Mouse (Mus musculus) G1E (cell line): Measurements from ENCODE around the gene Snrnp70. TPM values are rescaled to one million over a fixed set of nuclear protein-coding genes. Genes with fewer than 3 reads are reported as not detected.

ENCODE experiments used
- ATAC-seq: 2 replicates; pipeline ENCODE4 v1.8.0; 2016; ENCODE audit warnings: mild to moderate bottlenecking; ENCODE audit not compliant: insufficient number of reproducible peaks, poor library complexity, low FRiP score, severe bottlenecking; ENCODE audit errors: extremely low read depth
- DNase-seq: peaks from one replicate; pipeline ENCODE4 v3.0.0; 2012; ENCODE audit warnings: low spot score
- H3K27me3 ChIP-seq: 2 replicates; pipeline ENCODE4 v1.6.1; 2012; ENCODE audit warnings: mild to moderate bottlenecking, low read length, inconsistent platforms; ENCODE audit not compliant: insufficient read depth
- H3K36me3 ChIP-seq: replicated peaks from 2 replicates; pipeline ENCODE3; 2012; ENCODE audit warnings: mild to moderate bottlenecking, inconsistent platforms
- H3K4me1 ChIP-seq: 2 replicates; pipeline ENCODE4 v1.6.1; 2012; ENCODE audit warnings: low read depth, low read length, inconsistent platforms, mixed read lengths; ENCODE audit not compliant: insufficient read depth
- H3K4me3 ChIP-seq: 2 replicates; pipeline ENCODE4 v1.5.1; 2012; ENCODE audit warnings: low read depth, mild to moderate bottlenecking, inconsistent platforms, low read length, moderate library complexity, mixed read lengths
- H3K9me3 ChIP-seq: replicated peaks from 2 replicates; pipeline ENCODE4 v1.6.1; 2012; ENCODE audit warnings: inconsistent platforms
- CTCF ChIP-seq: IDR thresholded peaks from 2 replicates; pipeline ENCODE4 v1.5.1; 2012; ENCODE audit warnings: low read depth, low read length, inconsistent platforms, mixed read lengths
- GATA1 ChIP-seq: IDR thresholded peaks from 2 replicates; pipeline ENCODE4 v1.6.1; 2012; ENCODE audit warnings: borderline replicate concordance, low read length, inconsistent platforms, mixed read lengths
- GATA2 ChIP-seq: IDR thresholded peaks from 2 replicates; pipeline ENCODE4 v1.6.1; 2012; ENCODE audit warnings: low read depth, low read length, inconsistent platforms, borderline replicate concordance
- POLR2AphosphoS5 ChIP-seq: IDR thresholded peaks from 2 replicates; pipeline ENCODE4 v1.6.1; 2012; ENCODE audit warnings: low read depth, low read length, inconsistent platforms; ENCODE audit not compliant: insufficient replicate concordance
- TAL1 ChIP-seq: conservative IDR thresholded peaks from 2 replicates; pipeline ENCODE4 v1.6.1; 2012; ENCODE audit warnings: low read depth, low read length, inconsistent platforms, mixed read lengths
- polyA plus RNA-seq: library from polyadenylated mRNA; stranded (reverse); fragments of >175 nt; gene quantifications from 2 replicates; pipeline ENCODE4 v1.2.3, GENCODE M21; 2012
- total RNA-seq, 2 experiments: library from RNA; stranded (forward) in 1 of 2; stranded (reverse) in 1 of 2; fragments of 200-1000 nt in 1 of 2; fragments of >200 nt in 1 of 2; fragmentation: Nextera tagmentation in 1 of 2; gene quantifications; 2 replicates each; pipeline ENCODE4 v1.2.3; 2014 to 2017

Gene Snrnp70
- total RNA-seq (2014; fragmentation: Nextera tagmentation) (154 and 174 TPM in 2 replicates), total RNA-seq (2017) (319 and 333 TPM in 2 replicates), polyA plus RNA-seq (754 and 1,054 TPM in 2 replicates)

DNA sequence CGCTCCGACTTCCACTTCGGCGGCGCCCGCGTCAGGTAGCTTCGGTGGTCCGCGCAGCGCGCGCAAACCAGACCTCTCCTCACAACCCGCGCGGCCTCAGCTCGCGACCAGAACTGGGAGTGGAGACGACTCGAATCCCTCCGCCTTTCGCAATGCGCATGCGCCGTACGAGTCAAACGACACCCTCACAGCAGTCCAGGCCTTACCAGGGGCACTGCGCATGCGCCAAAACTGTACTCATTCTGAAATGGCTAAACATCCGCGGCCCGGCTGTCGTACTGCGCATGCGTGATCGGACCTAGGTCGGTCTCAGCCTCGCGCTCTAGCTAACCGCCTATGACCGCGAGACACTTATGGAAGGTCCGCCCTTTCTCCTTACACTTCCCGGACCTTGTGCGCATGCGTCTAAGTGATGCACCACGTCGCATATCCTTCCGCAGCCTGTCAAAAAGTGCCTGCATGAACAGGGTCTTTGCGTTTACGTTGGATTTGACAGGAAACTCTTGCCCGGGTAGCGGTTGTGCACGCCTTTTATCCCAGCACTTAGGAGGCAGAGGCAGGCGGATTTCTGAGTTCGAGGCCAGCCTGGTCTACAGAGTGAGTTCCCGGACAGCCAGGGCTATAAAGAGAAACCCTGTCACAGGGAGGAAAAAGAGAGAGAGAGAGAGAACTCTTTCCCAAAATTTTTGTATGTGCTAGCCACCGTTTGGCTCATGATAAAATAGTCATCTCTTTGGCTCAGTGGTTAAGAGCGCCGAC lies at the start of gene Snrnp70:
Gene Snrnp70 (minus strand): TSS at position 165 of the 759 bp plus-strand sequence.
- DNase-seq (peak; percentile 92), ATAC-seq (peak; percentile 94)
- H3K36me3 ChIP-seq: peaks cover 37% of the 10 kb centered on the region
- H3K27me3 ChIP-seq: peaks cover under 1% of the 10 kb centered on the region; the same call in 1 of the 2 replicates
- TF ChIP-seq CTCF (no peak), TAL1 (no peak), POLR2AphosphoS5 (no peak), GATA1 (no peak), GATA2 (no peak)
- H3K4me1 ChIP-seq: peaks cover 41% of the 10 kb centered on the region
- H3K4me3 ChIP-seq: peak within 1 kb of the TSS; percentile 83
- H3K9me3 ChIP-seq: no peaks in the 10 kb centered on the region

DNA sequence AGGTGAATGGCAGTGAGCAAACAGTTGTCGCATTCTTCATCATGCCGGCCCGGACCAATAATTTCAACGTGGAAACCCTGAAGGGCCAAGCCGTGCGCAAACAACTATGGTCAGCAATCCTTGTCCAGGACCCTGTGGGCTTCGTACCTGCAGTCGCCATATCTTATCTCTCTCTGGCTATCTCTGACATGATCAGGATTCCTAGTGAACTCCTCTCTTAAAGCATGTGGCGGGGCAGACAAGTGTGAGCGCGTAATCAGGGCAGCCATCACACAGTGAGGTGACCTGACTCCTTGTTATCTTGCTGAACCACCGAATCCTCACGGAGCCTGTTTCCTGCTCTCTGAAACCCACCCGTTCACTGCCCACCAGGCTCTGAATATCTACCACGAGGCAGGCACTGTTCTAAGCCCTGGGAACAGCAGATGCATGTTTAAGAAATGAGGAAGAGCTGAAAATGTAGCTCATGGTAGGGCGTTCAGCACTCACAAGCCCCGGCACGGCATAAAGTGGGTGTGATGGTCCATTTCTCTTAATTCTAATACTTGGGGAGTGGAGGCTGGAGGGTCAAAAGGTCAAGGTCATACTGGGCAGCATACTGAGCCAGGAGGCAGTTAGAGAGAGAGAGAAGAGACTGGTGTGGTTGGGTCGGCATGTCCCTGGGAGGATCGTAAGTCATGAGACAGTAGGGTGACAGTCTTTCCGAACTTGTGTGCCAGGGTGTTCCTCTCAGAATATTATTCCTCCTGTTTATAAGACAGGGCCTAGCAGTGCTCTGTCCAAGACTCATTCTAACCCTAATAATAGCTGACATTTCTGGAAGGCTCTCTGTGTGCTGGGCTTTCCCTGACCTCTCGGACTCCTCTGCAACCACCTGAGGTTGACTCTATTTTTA lies 48.2 kb upstream of the Snrnp70 start:
- no peak for TF ChIP-seq CTCF
- TF ChIP-seq TAL1: peak; percentile 66; the same call in 1 of the 2 replicates
- H3K4me3 ChIP-seq: no peak overlapping the region
- H3K27me3 ChIP-seq: no peaks in the 10 kb centered on the region
- no peak for DNase-seq
- peak; percentile 78 for ATAC-seq
- H3K9me3 ChIP-seq: no peaks in the 10 kb centered on the region
- H3K36me3 ChIP-seq: peaks cover 89% of the 10 kb centered on the region
- H3K4me1 ChIP-seq: peaks cover 39% of the 10 kb centered on the region

DNA sequence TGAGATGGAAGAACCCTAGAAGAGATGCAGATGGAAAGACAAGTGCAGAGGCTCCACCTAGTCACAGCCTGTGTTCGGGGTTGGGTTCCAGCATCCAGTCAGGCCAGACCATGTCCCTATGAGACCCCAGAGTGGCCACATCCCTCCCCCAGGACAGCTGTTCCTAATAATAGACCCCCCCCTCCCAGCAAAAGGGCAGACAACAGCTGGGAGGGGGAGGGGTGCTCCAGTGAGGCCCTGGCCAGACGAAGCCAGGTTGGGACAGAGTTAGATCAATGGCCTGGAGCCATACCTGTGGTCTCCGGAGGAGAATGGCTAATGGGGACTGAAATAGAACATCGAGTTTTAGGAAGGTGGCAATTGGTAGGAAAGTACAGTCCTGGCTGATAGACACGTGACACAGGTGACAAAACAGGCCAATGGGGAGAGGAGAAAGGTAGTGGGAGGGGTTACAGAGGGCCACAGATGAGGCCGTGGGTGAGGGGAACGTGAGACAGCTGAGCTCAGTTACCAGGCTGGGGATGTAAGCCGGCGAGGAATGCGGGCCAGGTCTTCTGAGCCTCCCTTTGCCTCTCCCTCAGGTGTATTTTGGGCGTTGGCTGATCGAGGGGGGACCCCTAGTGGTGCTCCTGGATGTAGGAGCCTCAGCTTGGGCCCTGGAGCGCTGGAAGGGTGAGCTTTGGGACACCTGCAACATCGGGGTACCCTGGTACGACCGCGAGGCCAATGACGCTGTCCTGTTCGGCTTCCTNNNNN lies 42.2 kb upstream of the Snrnp70 start, which contains the start of gene Ruvbl2:
Gene Ruvbl2 (minus strand): TSS at position 576 of the 756 bp plus-strand sequence.
- no peak for DNase-seq
- H3K4me1 ChIP-seq: peaks cover 46% of the 10 kb centered on the region
- H3K9me3 ChIP-seq: no peaks in the 10 kb centered on the region
- no peak for ATAC-seq
- TF ChIP-seq GATA2: no peak
- no peak for TF ChIP-seq POLR2AphosphoS5
- TF ChIP-seq GATA1: no peak
- TF ChIP-seq CTCF: no peak
- no peak for TF ChIP-seq TAL1
- H3K4me3 ChIP-seq: no peak within 1 kb of the TSS
- H3K36me3 ChIP-seq: peaks cover 71% of the 10 kb centered on the region
- no peaks in the 10 kb centered on the region for H3K27me3 ChIP-seq

DNA sequence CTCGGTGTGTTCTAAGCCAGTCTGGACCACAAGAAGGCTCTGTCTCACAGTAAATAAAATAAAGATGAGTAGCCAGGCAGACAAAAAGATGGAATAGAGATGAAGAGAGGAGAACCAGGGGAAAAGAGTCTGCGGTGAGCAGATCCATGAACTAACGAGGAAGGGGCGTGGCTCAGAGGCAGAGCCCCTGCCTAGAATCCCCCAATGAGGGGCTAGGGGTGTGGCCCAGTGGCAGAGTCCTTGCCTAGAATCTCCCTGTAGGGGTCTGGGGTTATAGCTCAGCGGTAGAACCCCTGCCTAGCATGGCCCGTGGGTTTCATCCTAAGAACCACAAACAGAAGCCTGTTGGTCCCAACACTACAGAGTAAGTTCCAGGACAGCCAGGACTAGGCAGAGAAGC lies 41.5 kb upstream of the Snrnp70 start:
- Histone ChIP-seq H3K27me3 (no peaks in the 10 kb centered on the region), H3K9me3 (no peaks in the 10 kb centered on the region), H3K4me3 (no peak overlapping the region), H3K4me1 (peaks cover 53% of the 10 kb centered on the region), H3K36me3 (peaks cover 72% of the 10 kb centered on the region)
- ATAC-seq: no peak
- TF ChIP-seq POLR2AphosphoS5 (no peak), GATA1 (no peak), GATA2 (no peak)
- no peak for DNase-seq

DNA sequence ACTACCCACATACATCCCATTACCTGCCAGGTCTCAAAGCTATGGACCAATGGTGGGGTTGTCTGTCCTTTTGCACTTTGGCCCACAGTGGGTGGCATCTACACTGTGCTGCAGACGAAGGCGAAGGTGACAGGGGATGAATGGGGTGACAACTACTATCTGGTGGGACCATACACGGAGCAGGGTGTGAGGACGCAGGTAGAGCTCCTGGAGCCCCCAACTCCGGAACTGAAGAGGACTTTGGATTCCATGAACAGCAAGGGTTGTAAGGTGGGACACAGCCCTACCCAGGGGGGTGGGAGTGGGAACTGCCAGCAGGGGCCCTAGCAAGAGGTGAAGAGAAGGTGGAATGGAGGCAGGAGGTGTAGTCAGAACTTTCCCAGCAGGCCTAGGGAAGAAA lies 40.9 kb upstream of the Snrnp70 start:
- peaks cover 59% of the 10 kb centered on the region for H3K4me1 ChIP-seq
- H3K27me3 ChIP-seq: no peaks in the 10 kb centered on the region
- TF ChIP-seq CTCF (no peak), GATA2 (no peak), TAL1 (no peak), POLR2AphosphoS5 (no peak), GATA1 (no peak)
- H3K9me3 ChIP-seq: no peaks in the 10 kb centered on the region
- peaks cover 72% of the 10 kb centered on the region for H3K36me3 ChIP-seq
- no peak for ATAC-seq
- DNase-seq: no peak
- H3K4me3 ChIP-seq: no peak overlapping the region
